Mouse (Mus musculus) sigmoid colon, adult 10 weeks (tissue): ENCODE measurements around the gene Lcn11. TPM values are rescaled to one million over a fixed set of nuclear protein-coding genes. Genes with fewer than 3 reads are reported as not detected.

Experiments used
- polyA plus RNA-seq: library from polyadenylated mRNA; stranded (reverse); fragments of 350-450 nt; fragmentation: Illumina TruSeq; extraction: RNeasy Lipid Tissue Mini Kit (QIAGEN cat#74804); gene quantifications from one replicate; pipeline ENCODE4 v1.2.3, GENCODE M21; 2014; ENCODE audit warnings: low read depth, low replicate concordance

Lcn11 gene
- polyA plus RNA-seq = not detected

GRCm38 (mm10) chr2:25776717-25777116 lies at the start of gene Lcn11:
Gene Lcn11, plus strand, starts transcription at chr2:25777017.

GRCm38 (mm10) chr2:25736709-25737108 lies 40.1 kb upstream of the Lcn11 start, which contains the start of gene Obp2b:
Gene Obp2b, plus strand, starts transcription at chr2:25737009.

DNA sequence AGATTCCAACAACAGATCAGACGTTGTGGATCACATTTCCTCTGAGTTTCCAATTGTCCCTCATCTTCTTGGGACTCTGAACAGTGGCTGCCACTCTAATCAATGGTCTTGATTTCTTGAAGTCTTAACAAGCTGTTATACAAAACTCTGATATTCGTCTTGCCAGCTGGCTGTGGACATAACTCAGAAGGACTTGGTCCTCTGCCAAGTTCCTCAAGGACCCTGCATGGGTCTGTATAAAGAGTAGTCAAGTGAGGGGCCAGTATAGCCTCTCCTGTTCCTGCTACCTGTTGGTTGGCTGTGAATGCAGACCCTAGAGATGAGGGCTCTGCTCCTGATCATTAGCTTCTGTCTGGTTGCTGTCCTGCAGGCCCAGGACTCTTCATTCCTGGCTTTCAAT lies 11.5 kb upstream of the Lcn11 start, which contains the start of gene Lcn3:
Gene Lcn3, plus strand, starts transcription at position 301 of the 400 bp plus-strand sequence.

GRCm38 (mm10) chr2:25781957-25782356 lies 5.1 kb downstream of the Lcn11 start, which contains the start of gene Gm13539:
Gene Gm13539, plus strand, starts transcription at chr2:25782257.

DNA sequence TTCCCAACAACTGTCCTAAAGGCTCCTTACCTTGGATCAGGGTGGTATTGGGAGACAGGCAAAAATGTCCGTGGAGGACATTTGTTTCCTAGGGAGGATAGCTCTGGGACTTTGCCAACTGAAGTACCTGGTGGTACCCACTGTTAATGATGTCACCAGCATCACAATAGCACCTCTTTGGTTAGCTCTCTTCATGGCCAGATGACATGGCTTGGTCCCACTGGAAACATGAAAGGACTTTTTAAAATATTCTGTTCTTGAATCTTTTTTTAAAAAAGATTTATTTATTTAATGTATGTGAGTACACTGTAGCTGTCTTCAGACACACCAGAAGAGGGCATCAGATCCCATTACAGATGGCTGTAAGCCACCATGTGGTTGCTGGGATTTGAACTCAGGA lies 38.9 kb downstream of the Lcn11 start, which contains the start of gene Glt6d1:
Gene Glt6d1, minus strand, starts transcription at position 101 of the 400 bp plus-strand sequence.

GRCm38 (mm10) chr2:25822806-25823205 lies 46.0 kb downstream of the Lcn11 start, which contains the start of gene Lcn9:
Gene Lcn9, plus strand, starts transcription at chr2:25823153.

Other genes with a start within 250 kb of the Lcn11 start
- gene Traf2, start 230.1 kb upstream of the Lcn11 start, polyA plus RNA-seq = 0.95 TPM
- 2.6 TPM for gene Edf1, start 219.2 kb upstream of the Lcn11 start, polyA plus RNA-seq
- not detected for gene Mamdc4, start 202.2 kb upstream of the Lcn11 start, polyA plus RNA-seq
- gene Phpt1, start 201.8 kb upstream of the Lcn11 start, polyA plus RNA-seq = not detected
- gene Ajm1, start 195.3 kb upstream of the Lcn11 start, polyA plus RNA-seq = not detected
- 29.1 TPM for gene Rabl6, start 168.5 kb upstream of the Lcn11 start, polyA plus RNA-seq
- not detected for gene Ccdc183, start 159.3 kb upstream of the Lcn11 start, polyA plus RNA-seq
- 3.3 TPM for gene Tmem141, start 155.0 kb upstream of the Lcn11 start, polyA plus RNA-seq
- 7.5 TPM for gene Fcna, start 149.0 kb upstream of the Lcn11 start, polyA plus RNA-seq
- not detected for gene Lcn8, start 123.9 kb upstream of the Lcn11 start, polyA plus RNA-seq
- gene Lcn5, start 119.1 kb upstream of the Lcn11 start, polyA plus RNA-seq = not detected
- not detected for gene Lcn6, start 100.2 kb upstream of the Lcn11 start, polyA plus RNA-seq
- gene Lcn10, start 94.3 kb upstream of the Lcn11 start, polyA plus RNA-seq = not detected
- not detected for gene Obp2a, start 77.0 kb upstream of the Lcn11 start, polyA plus RNA-seq
- gene Bmyc, start 70.3 kb upstream of the Lcn11 start, polyA plus RNA-seq = 5.0 TPM
- not detected for gene Obp2b, start 40.0 kb upstream of the Lcn11 start, polyA plus RNA-seq
- not detected for gene Lcn3, start 11.4 kb upstream of the Lcn11 start, polyA plus RNA-seq
- not detected for gene Gm13539, start 5.2 kb downstream of the Lcn11 start, polyA plus RNA-seq
- not detected for gene Glt6d1, start 38.8 kb downstream of the Lcn11 start, polyA plus RNA-seq
- not detected for gene Lcn9, start 46.1 kb downstream of the Lcn11 start, polyA plus RNA-seq
- not detected for gene Sohlh1, start 70.2 kb downstream of the Lcn11 start, polyA plus RNA-seq
- gene Kcnt1, start 86.7 kb downstream of the Lcn11 start, polyA plus RNA-seq = 0.13 TPM
- 7.6 TPM for gene Camsap1, start 206.3 kb downstream of the Lcn11 start, polyA plus RNA-seq
- 35.6 TPM for gene Ubac1, start 244.7 kb downstream of the Lcn11 start, polyA plus RNA-seq